24 mouse cellular contexts compared by ENCODE assay signal in the genomic region with DNA sequence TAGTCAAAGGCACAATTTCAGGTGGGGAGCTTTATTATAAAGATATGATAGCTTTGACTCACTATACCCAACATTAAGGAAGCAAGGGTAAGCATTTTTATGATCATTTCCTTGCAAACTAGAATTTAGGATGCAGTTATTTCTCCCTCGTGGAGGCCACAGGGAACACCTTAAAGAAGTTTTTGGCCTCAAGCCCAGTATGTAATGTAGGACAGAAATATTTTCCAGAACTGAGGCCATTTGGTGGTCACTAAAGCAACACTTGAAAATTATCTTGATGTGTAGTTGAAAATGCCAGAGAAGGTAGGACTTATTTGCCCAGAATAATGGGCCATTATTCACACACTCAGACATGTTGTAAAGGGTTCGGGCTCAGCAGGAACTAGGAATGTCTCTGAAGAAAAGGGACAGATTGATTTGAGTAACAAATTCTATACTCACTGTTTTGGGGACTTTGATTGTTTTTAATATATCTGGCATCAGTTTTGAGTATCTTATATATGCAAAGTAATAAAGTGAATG.
"Had no signal": no experiment of that assay in that cellular context is flagged by ENCODE, and none has a peak within 500 bp of the region (broad histone marks: within the 10 kb centered on the region; RNA-seq: fewer than 3 reads in every experiment).

No protein-coding gene starts in this region.

- H3K9me3 ChIP-seq: heart, embryonic 13.5 days; heart, embryonic 15.5 days; hindbrain, embryonic 13.5 days; hindbrain, embryonic 15.5 days; kidney, embryonic 15.5 days; limb, embryonic 12.5 days had no signal

- H3K4me2 ChIP-seq: heart, embryonic 11.5 days; heart, embryonic 13.5 days; heart, embryonic 15.5 days; hindbrain, embryonic 13.5 days; hindbrain, embryonic 15.5 days; kidney, embryonic 15.5 days; limb, embryonic 12.5 days had no signal

- ATAC-seq: hindbrain, postnatal 0 days; intestine, embryonic 16.5 days had no signal

- H3K36me3 ChIP-seq: heart, embryonic 13.5 days; heart, embryonic 15.5 days; hindbrain, embryonic 13.5 days; hindbrain, embryonic 15.5 days; kidney, embryonic 15.5 days; limb, embryonic 12.5 days had no signal

- H3K27ac ChIP-seq: heart, adult 2 months; heart, embryonic 13.5 days; heart, embryonic 15.5 days; hindbrain, embryonic 13.5 days; hindbrain, embryonic 15.5 days; hindbrain, postnatal 0 days; kidney, embryonic 15.5 days; kidney, postnatal 0 days; limb, embryonic 12.5 days had no signal

- H3K4me1 ChIP-seq: heart, embryonic 13.5 days; heart, embryonic 15.5 days; hindbrain, embryonic 13.5 days; hindbrain, embryonic 15.5 days; kidney, embryonic 15.5 days; limb, embryonic 12.5 days had no signal

- H3K27me3 ChIP-seq: heart, embryonic 13.5 days; heart, embryonic 15.5 days; hindbrain, embryonic 13.5 days; hindbrain, embryonic 15.5 days; kidney, embryonic 15.5 days; limb, embryonic 12.5 days had no signal

- DNase-seq: gastrocnemius, postnatal 14 days; gastrocnemius, postnatal 36 days; heart, adult 11 months; heart, adult 2 months; heart, postnatal 14 days; heart, postnatal 36 days; kidney, adult 11 months; kidney, adult 2 months; kidney, adult 9 months; kidney, postnatal 14 days; kidney, postnatal 36 days; layer of hippocampus, adult 9-11 months; layer of hippocampus, postnatal 36 days; liver had no signal

- H3K4me3 ChIP-seq: heart, adult 2 months; heart, embryonic 13.5 days; heart, embryonic 15.5 days; hindbrain, embryonic 13.5 days; hindbrain, embryonic 15.5 days; kidney, embryonic 15.5 days; limb, embryonic 12.5 days had no signal

- H3K9ac ChIP-seq: heart, embryonic 13.5 days; heart, embryonic 15.5 days; hindbrain, embryonic 13.5 days; hindbrain, embryonic 15.5 days; kidney, embryonic 15.5 days; limb, embryonic 12.5 days had no signal
